Mouse (Mus musculus): ENCODE data around the gene Ppp1r15b. TPM values are rescaled to one million over a fixed set of nuclear protein-coding genes. Genes with fewer than 3 reads are reported as not detected.

Ppp1r15b gene
- polyA plus RNA-seq (2021; fragmentation: Nextera tagmentation), result 8.0 and 10.0 TPM in 2 replicates
- long read RNA-seq, experiment 1, full-length matches to known transcripts, result 68 of 80 reads
- long read RNA-seq, experiment 1, partial matches to known transcripts, result 0 of 80 reads
- long read RNA-seq, experiment 1, other reads (novel, unspliced or antisense), result 12 of 80 reads
- long read RNA-seq, experiment 2, full-length matches to known transcripts, result 7 of 18 reads
- long read RNA-seq, experiment 2, partial matches to known transcripts, result 0 of 18 reads
- long read RNA-seq, experiment 2, other reads (novel, unspliced or antisense), result 11 of 18 reads

DNA sequence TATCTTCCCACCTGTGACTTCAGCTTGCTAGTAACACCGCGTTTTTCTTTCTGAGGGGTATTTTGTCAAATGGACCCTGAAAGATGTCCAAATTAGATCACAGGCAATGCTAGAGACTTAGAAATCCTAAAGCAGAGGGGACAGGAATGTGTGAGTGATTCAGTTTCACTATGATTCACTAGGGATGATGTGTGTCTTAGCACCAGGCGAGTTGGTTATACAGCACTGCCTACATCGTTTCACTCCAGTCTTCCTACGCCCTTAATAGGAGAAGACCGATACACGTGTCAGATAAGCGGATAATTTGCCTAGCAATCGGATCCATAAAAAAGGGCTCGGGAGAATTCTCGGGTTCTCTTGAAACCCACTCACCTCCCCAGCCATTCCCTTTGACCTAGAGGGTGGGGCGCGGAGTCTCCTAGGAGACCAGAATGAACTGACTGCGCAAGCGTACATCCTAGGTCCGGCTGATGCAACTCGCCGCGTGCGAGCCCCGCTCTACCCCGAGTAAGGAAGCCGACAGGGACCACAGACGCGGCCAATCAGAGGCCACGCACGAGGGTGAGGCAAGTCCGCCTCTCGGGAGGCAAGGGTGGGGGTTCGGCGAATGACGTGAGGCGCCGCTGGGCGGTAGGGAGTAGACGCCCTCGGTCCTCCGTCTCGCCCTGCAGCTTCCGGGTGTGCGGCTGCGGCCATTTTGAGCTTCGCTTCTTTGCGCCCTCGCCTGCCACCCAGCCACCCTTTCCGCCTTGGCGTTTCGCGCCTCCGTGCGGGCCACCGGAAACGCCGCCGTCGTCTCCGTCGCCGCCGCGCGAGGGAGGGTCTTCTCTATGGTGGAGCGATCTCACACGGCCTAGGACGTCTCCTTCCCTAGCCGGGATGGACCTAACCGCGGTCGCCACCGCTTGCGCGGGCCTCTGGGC lies at the start of gene Ppp1r15b:
Gene Ppp1r15b, plus strand, starts transcription at position 506 of the 923 bp plus-strand sequence.

DNA sequence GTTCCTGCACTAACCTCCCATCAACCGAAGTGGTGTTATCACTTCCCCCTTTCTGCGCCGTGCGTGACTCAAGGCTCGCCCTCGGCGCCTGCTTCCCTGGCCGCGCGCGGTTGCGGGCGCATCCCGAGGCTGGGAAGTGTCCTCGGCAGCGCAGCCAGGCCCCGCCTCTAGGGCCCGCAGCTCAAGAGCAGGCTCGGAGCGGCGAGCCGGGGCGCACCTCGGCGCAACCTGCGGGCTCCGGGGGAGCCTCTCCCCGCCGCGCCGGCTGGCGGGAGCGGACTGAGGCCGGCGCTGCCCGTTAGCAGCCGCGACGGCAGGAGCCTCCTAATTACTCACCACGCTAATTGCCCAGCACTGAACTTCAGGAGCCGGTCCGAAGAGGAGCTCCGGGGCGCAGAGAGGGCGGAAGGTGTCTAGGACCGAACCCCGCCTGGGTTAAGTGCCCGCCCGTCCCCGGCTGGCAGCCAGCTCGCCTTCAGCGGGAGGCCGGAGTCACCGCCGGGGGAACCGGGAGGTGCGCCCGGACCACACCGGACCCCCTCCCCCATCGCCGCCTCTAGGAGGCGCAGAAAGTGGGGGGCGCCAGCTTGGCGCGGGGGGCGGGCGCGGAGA lies 33.0 kb downstream of the Ppp1r15b start, which contains the start of gene Plekha6:
Gene Plekha6, plus strand, starts transcription at position 391 of the 612 bp plus-strand sequence.

Other genes starting within 250 kb of the Ppp1r15b start
- 17.3 and 19.5 TPM in 2 replicates for gene Mdm4, start 100.6 kb upstream of the Ppp1r15b start, polyA plus RNA-seq (2021; fragmentation: Nextera tagmentation)
- 2.9 and 3.1 TPM in 2 replicates for gene Pik3c2b, start 85.5 kb upstream of the Ppp1r15b start, polyA plus RNA-seq (2021; fragmentation: Nextera tagmentation)
- 5.8 and 13.1 TPM in 2 replicates for gene Plekha6, start 33.1 kb downstream of the Ppp1r15b start, polyA plus RNA-seq (2021; fragmentation: Nextera tagmentation)
- gene Golt1a, start 178.7 kb downstream of the Ppp1r15b start, polyA plus RNA-seq (2021; fragmentation: Nextera tagmentation), result 0.34 and 0.81 TPM in 2 replicates
- 2.0 and 3.7 TPM in 2 replicates for gene Kiss1, start 190.7 kb downstream of the Ppp1r15b start, polyA plus RNA-seq (2021; fragmentation: Nextera tagmentation)
- 0.16 TPM in 1 of 2 replicates, not detected in the other for gene Ren1, start 219.4 kb downstream of the Ppp1r15b start, polyA plus RNA-seq (2021; fragmentation: Nextera tagmentation)
- gene Etnk2, start 232.4 kb downstream of the Ppp1r15b start, polyA plus RNA-seq (2021; fragmentation: Nextera tagmentation), result 7.2 and 7.6 TPM in 2 replicates

Data from left cerebral cortex, adult 6 months (tissue).